Mouse (Mus musculus) gonadal fat pad, adult 2 months (tissue): ENCODE measurements at regions not wholly inside any gene's neighbourhood (a gene's known extent, or its start where the extent isn't known, plus 50 kb on each side); places are given as distances from the start of the nearest gene placed in this dataset.
"Not testable (repeated sequence)": the region's sequence is repeated elsewhere in the genome, so short reads cannot be mapped to it uniquely, and the experiment has no call there.

Source experiments
- DNase-seq: peaks from one replicate; pipeline ENCODE4 v3.0.0-alpha.2; 2012; ENCODE audit warnings: low read depth

DNA sequence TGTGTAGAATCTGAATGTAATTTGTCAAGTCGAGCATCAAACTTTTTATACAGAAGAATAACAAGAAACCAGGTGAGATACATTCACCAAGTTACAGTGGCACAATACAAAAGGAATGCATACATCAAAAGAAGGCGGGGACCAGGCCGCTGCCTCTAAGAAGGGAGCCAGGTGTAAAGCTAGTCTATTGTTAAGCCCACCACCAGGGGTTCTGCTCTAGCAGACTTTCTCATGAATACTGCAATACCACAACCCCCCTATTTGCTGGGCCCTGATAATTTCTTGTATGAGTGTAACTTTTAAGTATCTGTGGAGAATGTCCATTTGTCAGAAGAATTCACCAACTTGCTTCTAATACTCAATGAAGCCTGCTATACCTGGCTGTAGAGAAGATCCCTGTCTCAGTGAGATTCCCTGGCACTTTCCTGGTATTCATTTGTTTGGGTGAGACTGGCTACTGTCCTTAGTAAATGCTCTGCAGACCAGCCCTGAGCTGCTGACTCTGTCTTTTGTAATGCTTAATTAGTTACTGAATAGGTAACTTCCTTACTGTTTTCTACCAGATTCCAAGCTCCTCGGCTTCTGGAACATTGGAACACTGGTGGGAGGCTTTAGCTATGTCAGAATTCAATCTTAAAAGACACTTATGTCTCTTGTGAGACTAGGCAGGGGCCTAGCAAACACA lies 335.7 kb downstream of the Tbl1xr1 start:
- DNase-seq, result not testable (repeated sequence)

DNA sequence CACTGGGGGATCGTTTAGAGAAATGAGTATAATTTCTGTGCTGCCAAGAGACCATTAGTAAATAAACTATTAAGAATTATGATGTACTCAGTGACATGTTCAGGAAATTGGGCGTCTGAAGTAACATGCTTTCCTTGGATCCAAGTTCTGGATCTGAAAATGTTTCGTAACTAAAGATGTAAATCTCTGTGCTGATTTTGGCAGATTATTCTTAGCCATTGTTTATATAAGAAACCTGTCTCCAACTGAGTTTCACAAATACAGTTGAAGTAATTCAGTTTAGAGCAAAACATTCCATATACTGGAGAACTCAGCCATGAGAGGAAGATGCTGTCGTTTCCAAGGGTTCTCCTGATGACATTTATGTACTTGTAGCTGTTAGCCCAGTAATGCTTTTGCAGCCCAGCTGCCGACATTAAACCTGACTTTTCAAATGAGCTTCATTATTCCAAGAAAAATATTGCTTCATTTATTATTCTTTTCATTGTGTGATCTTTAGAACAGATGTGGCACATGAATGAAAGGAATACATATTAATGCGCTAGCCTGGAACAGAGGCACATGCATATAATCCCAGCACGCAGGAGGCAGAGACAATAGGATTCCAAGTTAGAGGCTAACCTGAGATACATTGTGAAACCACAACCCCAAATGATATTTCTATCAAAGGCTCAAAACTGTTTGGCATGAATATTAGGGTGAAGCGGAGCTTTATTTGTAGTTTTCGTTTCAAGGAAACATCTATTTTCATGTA lies 361.8 kb downstream of the Tbl1xr1 start:
- DNase-seq, result peak; percentile 79

DNA sequence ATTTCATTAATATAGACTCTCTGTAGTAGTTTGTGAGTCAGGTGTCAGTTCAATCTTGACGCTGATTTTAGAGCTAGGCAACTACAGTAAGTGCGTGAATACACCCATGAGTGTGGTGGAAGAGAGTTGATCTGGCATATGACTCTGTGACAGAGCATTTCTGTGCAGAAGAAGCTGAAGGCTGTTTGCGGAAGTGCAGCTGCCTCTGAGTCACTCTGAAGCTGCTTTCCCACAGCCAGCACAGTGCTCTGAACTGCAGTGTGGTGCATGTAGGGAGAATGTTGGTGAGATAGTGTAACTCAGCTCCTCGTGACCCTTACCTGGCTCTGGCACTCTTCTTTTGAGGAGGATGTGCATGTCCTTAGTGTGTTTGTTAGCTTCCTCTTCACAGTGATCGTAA lies 394.1 kb downstream of the Tbl1xr1 start:
- no peak for DNase-seq

DNA sequence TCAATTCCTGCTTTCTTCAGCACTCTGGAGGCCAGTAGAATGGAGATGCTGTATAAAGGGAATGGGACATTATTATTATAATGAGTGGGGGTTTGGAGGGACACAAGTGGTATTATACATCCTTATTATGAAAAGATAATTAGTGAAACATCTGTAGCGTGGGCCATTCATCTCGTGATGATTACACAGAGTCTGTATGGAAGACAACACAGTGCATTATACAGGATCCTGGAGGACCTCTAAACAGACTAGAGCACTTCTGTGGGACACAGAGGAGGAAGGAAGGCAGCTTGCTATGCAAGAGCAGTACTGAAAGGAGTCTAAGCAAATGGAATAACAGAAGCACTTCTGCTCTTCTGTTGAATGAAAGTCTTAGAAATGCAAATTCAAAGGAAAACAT lies 416.1 kb downstream of the Tbl1xr1 start:
- no peak for DNase-seq
